17 mouse cellular contexts compared by ENCODE assay signal in genomic region chr7:97414426-97414825, GRCm38 (mm10). TPM values are rescaled to one million over a fixed set of nuclear protein-coding genes. Genes with fewer than 3 reads are reported as not detected.
DNase-seq lines count a peak whose midpoint lies in the region; TF ChIP-seq lines count a peak whose summit lies in the region.
"Had no signal": no experiment of that assay in that cellular context is flagged by ENCODE, and none has a peak within 500 bp of the region (broad histone marks: within the 10 kb centered on the region; RNA-seq: fewer than 3 reads in every experiment).

No protein-coding gene starts in this region.

- 14% methylated on average over 1 of the region's 1 CpGs for WGBS in cerebellum, adult 2 months

- no peak for TF ChIP-seq POLR2A in cerebellum, adult 2 months (IDR thresholded peaks at IDR 0.05; ENCODE audit: borderline replicate concordance, insufficient read depth, low read length)

- no peak overlapping the region for H3K27ac ChIP-seq in cerebellum, adult 2 months (ENCODE audit: insufficient read depth, low read length)
- H3K27ac ChIP-seq in layer of hippocampus, adult 2 months, result 0 out of 2 replicates have a peak overlapping the region, but pooled peaks have one; percentile 14
- H3K27ac ChIP-seq: hindbrain, embryonic 15.5 days; kidney, postnatal 0 days; midbrain, embryonic 12.5 days had no signal

- DNase-seq in cerebellum, adult 2 months, result no peak
- no peak for DNase-seq in cerebellum, adult 11-12 months
- DNase-seq in layer of hippocampus, adult 2 months (ENCODE audit: low spot score in 2 of 2), result no peak
- no peak for DNase-seq in layer of hippocampus, adult 9-10 months (ENCODE audit: low spot score)
- peak; percentile 67 to 74 for DNase-seq in heart, adult 9 months (ENCODE audit: low spot score in 2 of 2)
- peak; percentile 73 to 79 for DNase-seq in kidney, postnatal 25 days
- DNase-seq in spleen, postnatal 10 days (ENCODE audit: low spot score in 2 of 2), result no peak
- DNase-seq in right cerebral cortex, postnatal 36 days (ENCODE audit: low spot score in 2 of 2), result no peak
- DNase-seq: cerebellum, postnatal 36 days; right cerebral cortex, postnatal 14 days; thymus, adult 2 months had no signal

- peaks cover 22% of the 10 kb centered on the region for H3K4me1 ChIP-seq in cerebellum, adult 2 months (ENCODE audit: control insufficient read depth, insufficient read depth, low read length)
- H3K4me1 ChIP-seq: midbrain, embryonic 12.5 days had no signal

- peak overlapping the region; percentile 34 for H3K4me3 ChIP-seq in cerebellum, adult 2 months (replicated peaks; ENCODE audit: insufficient read depth, low read depth, low read length)
- H3K4me3 ChIP-seq in layer of hippocampus, adult 2 months, result peak overlapping the region; percentile 59; the same call in 1 of the 2 replicates
- H3K4me3 ChIP-seq: hindbrain, embryonic 15.5 days; midbrain, embryonic 12.5 days; myocyte had no signal

- no peaks in the 10 kb centered on the region for H3K27me3 ChIP-seq in cerebellum, adult 2 months (ENCODE audit: control insufficient read depth, insufficient read depth, low read length)
- H3K27me3 ChIP-seq: hindbrain, embryonic 15.5 days; midbrain, embryonic 12.5 days had no signal

- TF ChIP-seq CTCF in cerebellum, adult 2 months (IDR thresholded peaks at IDR 0.05; ENCODE audit: borderline replicate concordance, insufficient read depth, low read depth, low read length), result no peak
- no peak for TF ChIP-seq CTCF in layer of hippocampus, adult 2 months (conservative IDR thresholded peaks at IDR 0.05)

RNA-seq across cellular contexts. Expression of gene Thrsp, which starts 3.1 kb away (rescaled TPM):
- 93.2 and 101 TPM in 2 replicates for polyA plus RNA-seq in cerebellum, adult 2 months (2012; rRNA removed)
- 10 to 100 TPM; 40.0 to 40.6 TPM for total RNA-seq in layer of hippocampus, adult 2 months (2021)
- total RNA-seq: granulocyte monocyte progenitor cell, adult 5-6 weeks had no signal
- polyA plus RNA-seq: embryonic facial prominence, embryonic 11.5 days had no signal

RNA-seq across cellular contexts. Expression of gene Ndufc2, which starts 14.6 kb away (rescaled TPM):
- polyA plus RNA-seq in cerebellum, adult 2 months (2012; rRNA removed), result 376 and 378 TPM in 2 replicates
- total RNA-seq in layer of hippocampus, adult 2 months (2021), result 100 to 1,000 TPM; 206 to 221 TPM

RNA-seq across cellular contexts. Expression of gene Kctd14, which starts 36.7 kb away (rescaled TPM):
- 1.6 and 2.2 TPM in 2 replicates for polyA plus RNA-seq in cerebellum, adult 2 months (2012; rRNA removed)
- total RNA-seq in layer of hippocampus, adult 2 months (2021), result 1 to 10 TPM; 4.7 to 5.3 TPM

RNA-seq across cellular contexts. Expression of gene Alg8, which starts 43.0 kb away (rescaled TPM):
- polyA plus RNA-seq in cerebellum, adult 2 months (2012; rRNA removed), result 10.1 and 11.1 TPM in 2 replicates
- 10 to 100 TPM; 10.1 to 10.2 TPM for total RNA-seq in layer of hippocampus, adult 2 months (2021)

Comparison
In these comparisons a context has a peak if more than half of its experiments do, and no peak if none do; other contexts are left out.
1. DNase-seq: peak in heart, adult 9 months (2 of 2) and kidney, postnatal 25 days (2 of 2); none in cerebellum, adult 2 months (0 of 2), cerebellum, adult 11-12 months (single experiment), layer of hippocampus, adult 2 months (0 of 2), layer of hippocampus, adult 9-10 months (single experiment), spleen, postnatal 10 days (0 of 2) and right cerebral cortex, postnatal 36 days (0 of 2).